Mouse (Mus musculus) thymus, adult 2 months (tissue): ENCODE measurements at regions not wholly inside any gene's neighbourhood (a gene's known extent, or its start where the extent isn't known, plus 50 kb on each side); places are given as distances from the start of the nearest gene placed in this dataset.

Source experiments
- CTCF ChIP-seq: fragments of 200-500 bp; IDR thresholded peaks from 2 replicates; pipeline ENCODE4 v1.5.1; 2012; ENCODE audit warnings: mild to moderate bottlenecking, control low read depth, low read length, moderate library complexity, borderline replicate concordance; ENCODE audit not compliant: control insufficient read depth, poor library complexity, insufficient read depth; ENCODE audit errors: extremely low read depth
- POLR2A ChIP-seq: fragments of 200-500 bp; IDR thresholded peaks from 2 replicates; pipeline ENCODE4 v1.6.1; 2012; ENCODE audit warnings: mild to moderate bottlenecking, low read length, control low read depth, moderate library complexity; ENCODE audit not compliant: control insufficient read depth, poor library complexity, insufficient read depth; ENCODE audit errors: extremely low read depth

DNA sequence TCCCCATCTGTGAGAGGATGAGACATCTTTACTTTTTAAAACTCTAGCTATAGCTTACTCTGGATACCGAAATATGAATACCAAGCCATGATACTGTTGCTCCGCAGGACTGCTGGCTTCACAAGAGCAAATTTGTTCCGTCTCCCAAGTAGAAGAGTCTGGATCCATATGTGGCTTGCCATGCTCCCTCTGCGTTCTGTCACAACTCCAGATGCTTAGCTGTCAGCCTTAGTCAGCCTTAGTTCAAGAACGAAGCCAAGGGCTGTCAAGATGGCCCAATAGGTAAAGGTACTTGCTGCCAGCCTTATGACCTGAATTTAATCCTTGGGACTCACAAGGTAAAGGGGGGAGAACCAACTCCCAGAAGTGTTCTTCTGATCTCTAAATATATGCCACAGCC is 64.6 kb upstream of the Nabp1 start:
- TF ChIP-seq CTCF (no peak), POLR2A (no peak)
